Mouse (Mus musculus): ENCODE measurements around the gene Mff. TPM values are rescaled to one million over a fixed set of nuclear protein-coding genes. Genes with fewer than 3 reads are reported as not detected.

The Mff gene
- total RNA-seq, 2 experiments from 2014 or later = 270 to 353 TPM

Other genes with a start within 250 kb of the Mff start
- not detected in 2 replicates for gene Col4a4, start 138.0 kb upstream of the Mff start, total RNA-seq (2015; ENCODE audit: low replicate concordance)
- 0.09 TPM in 1 of 2 replicates, not detected in the other for gene Col4a4, start 138.0 kb upstream of the Mff start, total RNA-seq (2017; ENCODE audit: low replicate concordance)
- not detected in 2 replicates for gene Col4a3, start 138.0 kb upstream of the Mff start, total RNA-seq (2015; ENCODE audit: low replicate concordance)
- gene Col4a3, start 138.0 kb upstream of the Mff start, total RNA-seq (2017; ENCODE audit: low replicate concordance) = not detected in 2 replicates
- gene Tm4sf20, start 43.6 kb downstream of the Mff start, total RNA-seq (2015; ENCODE audit: low replicate concordance) = not detected in 2 replicates
- not detected in 2 replicates for gene Tm4sf20, start 43.6 kb downstream of the Mff start, total RNA-seq (2017; ENCODE audit: low replicate concordance)
- not detected in 2 replicates for gene Gm47791, start 46.4 kb downstream of the Mff start, total RNA-seq (2015; ENCODE audit: low replicate concordance)
- not detected in 2 replicates for gene Gm47791, start 46.4 kb downstream of the Mff start, total RNA-seq (2017; ENCODE audit: low replicate concordance)
- 19.9 and 20.0 TPM in 2 replicates for gene Agfg1, start 114.6 kb downstream of the Mff start, total RNA-seq (2015; ENCODE audit: low replicate concordance)
- 13.4 and 20.8 TPM in 2 replicates for gene Agfg1, start 114.6 kb downstream of the Mff start, total RNA-seq (2017; ENCODE audit: low replicate concordance)
- 1.3 TPM in 1 of 2 replicates, not detected in the other for gene A030005L19Rik, start 188.4 kb downstream of the Mff start, total RNA-seq (2015; ENCODE audit: low replicate concordance)
- not detected in 2 replicates for gene A030005L19Rik, start 188.4 kb downstream of the Mff start, total RNA-seq (2017; ENCODE audit: low replicate concordance)
- not detected in 2 replicates for gene A030014E15Rik, start 200.0 kb downstream of the Mff start, total RNA-seq (2015; ENCODE audit: low replicate concordance)
- not detected in 2 replicates for gene A030014E15Rik, start 200.0 kb downstream of the Mff start, total RNA-seq (2017; ENCODE audit: low replicate concordance)
- gene Gm6217, start 206.5 kb downstream of the Mff start, total RNA-seq (2015; ENCODE audit: low replicate concordance) = not detected in 2 replicates
- gene Gm6217, start 206.5 kb downstream of the Mff start, total RNA-seq (2017; ENCODE audit: low replicate concordance) = not detected in 2 replicates
- not detected in 2 replicates for gene A030003K21Rik, start 218.5 kb downstream of the Mff start, total RNA-seq (2015; ENCODE audit: low replicate concordance)
- gene A030003K21Rik, start 218.5 kb downstream of the Mff start, total RNA-seq (2017; ENCODE audit: low replicate concordance) = not detected in 2 replicates
- not detected in 2 replicates for gene Gm7544, start 231.1 kb downstream of the Mff start, total RNA-seq (2015; ENCODE audit: low replicate concordance)
- gene Gm7544, start 231.1 kb downstream of the Mff start, total RNA-seq (2017; ENCODE audit: low replicate concordance) = not detected in 2 replicates
- gene Gm47955, start 235.4 kb downstream of the Mff start, total RNA-seq (2015; ENCODE audit: low replicate concordance) = not detected in 2 replicates
- gene Gm47955, start 235.4 kb downstream of the Mff start, total RNA-seq (2017; ENCODE audit: low replicate concordance) = not detected in 2 replicates

Data from erythroblast, adult 5-6 weeks (primary cell).